Mouse (Mus musculus): Measurements from ENCODE around the gene Tnr. TPM values are rescaled to one million over a fixed set of nuclear protein-coding genes. Genes with fewer than 3 reads are reported as not detected.
A peak's percentile ranks its signal among the peaks of the same experiment; 100 is the strongest.

Tnr gene
- total RNA-seq, 2 experiments from 2014 or later = 0.02 to 0.13 TPM

- DNase-seq = no peak
Measured at GRCm38 (mm10) chr1:159566046-159566445, 42.5 kb downstream of the Tnr start.

- DNase-seq = no peak
Measured at GRCm38 (mm10) chr1:159567171-159567570, 43.6 kb downstream of the Tnr start.

GRCm38 (mm10) chr1:159570270-159570669 is 46.7 kb downstream of the Tnr start:
- DNase-seq = peak; percentile 11 to 37

- no peak for DNase-seq
Measured at GRCm38 (mm10) chr1:159570831-159571230, 47.3 kb downstream of the Tnr start.

- peak in 1 of 2 experiments; percentile 49 for DNase-seq
Measured at GRCm38 (mm10) chr1:159571951-159572350, 48.4 kb downstream of the Tnr start.

- DNase-seq = no peak
Measured at GRCm38 (mm10) chr1:159573116-159573515, 49.5 kb downstream of the Tnr start.

GRCm38 (mm10) chr1:159574661-159575060 is 51.1 kb downstream of the Tnr start:
- DNase-seq = no peak

- DNase-seq = no peak
Measured at GRCm38 (mm10) chr1:159576246-159576645, 52.7 kb downstream of the Tnr start.

- no peak for DNase-seq
Measured at GRCm38 (mm10) chr1:159578391-159578790, 54.8 kb downstream of the Tnr start.

GRCm38 (mm10) chr1:159580335-159580921 is 56.9 kb downstream of the Tnr start:
- DNase-seq = no peak

- no peak for DNase-seq
Measured at GRCm38 (mm10) chr1:159583877-159584276, 60.3 kb downstream of the Tnr start.

- no peak for DNase-seq
Measured at GRCm38 (mm10) chr1:159588741-159589140, 65.2 kb downstream of the Tnr start.

- no peak for DNase-seq
Measured at GRCm38 (mm10) chr1:159594099-159595058, 70.8 kb downstream of the Tnr start.

- peak in 1 of 2 experiments; percentile 17 for DNase-seq
Measured at GRCm38 (mm10) chr1:159595729-159596128, 72.2 kb downstream of the Tnr start.

- peak in 1 of 2 experiments; percentile 6 for DNase-seq
Measured at GRCm38 (mm10) chr1:159596640-159597039, 73.1 kb downstream of the Tnr start.

- DNase-seq = no peak
Measured at GRCm38 (mm10) chr1:159613561-159613960, 90.0 kb downstream of the Tnr start.

GRCm38 (mm10) chr1:159614062-159614601 is 90.6 kb downstream of the Tnr start:
- no peak for DNase-seq

GRCm38 (mm10) chr1:159614644-159615431 is 91.3 kb downstream of the Tnr start:
- DNase-seq = no peak

- no peak for DNase-seq
Measured at GRCm38 (mm10) chr1:159615686-159616085, 92.1 kb downstream of the Tnr start.

GRCm38 (mm10) chr1:159619205-159619604 is 95.6 kb downstream of the Tnr start:
- DNase-seq = no peak

GRCm38 (mm10) chr1:159621321-159621720 is 97.8 kb downstream of the Tnr start:
- peak in 1 of 2 experiments; percentile 13 for DNase-seq

- DNase-seq = no peak
Measured at GRCm38 (mm10) chr1:159629119-159629518, 105.5 kb downstream of the Tnr start.

All from heart, adult 18-20 months (tissue).